Mouse (Mus musculus) left cerebral cortex, postnatal 14 days (tissue): ENCODE measurements at regions not wholly inside any gene's neighbourhood (a gene's known extent, or its start where the extent isn't known, plus 50 kb on each side); places are given as distances from the start of the nearest gene placed in this dataset.

Experiments used
- DNase-seq, 2 experiments: peaks; one replicate each; pipeline ENCODE4 v3.0.0; 2021 to 2022; ENCODE audit warnings: low spot score in 2 of 2, mixed read lengths in 1 of 2
- intact Hi-C: fragments of 180-260 bp; cut with DNase I; formaldehyde crosslinking; loops from one replicate; pipeline ENCODE4 v1.15.1; 2025
- microRNA-seq, 2 experiments: library from miRNA; unstranded; fragments of <30 nt; microRNA quantifications; one replicate each; pipeline ENCODE4 v1.2.0; 2022

DNA sequence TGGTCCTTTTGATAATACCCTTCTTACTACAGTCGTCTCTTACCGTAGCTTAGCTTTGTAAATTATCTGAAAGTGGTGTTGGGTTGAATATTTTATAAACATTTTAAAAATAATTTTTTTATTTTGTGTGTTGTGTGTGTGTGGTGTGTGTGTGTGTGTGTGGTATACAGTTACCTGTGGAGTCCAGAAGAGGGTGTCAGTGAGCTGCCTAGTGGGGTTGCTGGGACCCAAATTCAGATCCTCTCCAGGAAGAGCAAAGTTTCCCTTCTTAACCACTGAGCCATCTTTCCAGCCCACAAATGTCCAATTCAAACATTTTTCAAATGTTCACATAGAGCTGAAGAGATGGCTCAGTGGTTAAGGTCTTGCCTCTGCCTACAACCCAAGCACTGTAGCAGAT lies 78.4 kb upstream of the H2afz start:
- DNase-seq: no peak
- intact Hi-C loops: no loop called here

DNA sequence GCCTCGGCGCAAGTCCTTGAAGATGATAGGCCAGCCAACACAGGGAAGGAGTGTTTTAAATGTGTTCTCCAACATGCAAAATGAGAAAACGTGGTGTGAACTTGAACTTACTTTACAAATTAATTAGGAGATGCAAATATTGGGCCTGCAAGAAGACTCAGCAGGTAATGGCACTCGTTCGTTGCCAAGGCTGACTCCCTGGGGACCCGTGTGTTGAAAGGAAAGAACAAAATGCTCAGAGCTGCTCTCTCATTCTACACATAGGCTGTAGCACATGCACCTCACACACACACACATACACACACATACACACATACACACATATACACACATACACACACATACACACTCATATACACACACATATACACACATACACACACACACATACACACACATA lies 74.6 kb upstream of the H2afz start:
- intact Hi-C loops: no loop called here
- no peak for DNase-seq

DNA sequence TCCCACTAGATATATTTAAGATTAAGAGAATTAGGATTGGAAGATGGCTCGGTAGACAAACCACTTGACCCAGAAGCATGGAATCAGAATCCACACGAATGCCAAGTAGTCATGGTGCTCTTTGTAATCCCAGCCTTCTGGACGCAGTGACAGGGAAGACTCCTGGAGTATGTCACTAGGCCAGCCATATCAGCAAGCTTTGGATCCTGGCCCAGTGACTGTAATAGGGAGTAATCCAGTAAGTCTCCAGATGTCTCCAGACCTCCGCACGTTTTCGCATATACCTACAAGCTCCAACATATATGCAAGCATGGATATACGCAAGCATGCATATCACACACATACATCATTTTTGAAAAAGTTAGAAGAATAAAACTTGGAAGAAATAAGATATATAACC lies 73.9 kb upstream of the H2afz start:
- DNase-seq: no peak
- intact Hi-C loops: no loop called here

DNA sequence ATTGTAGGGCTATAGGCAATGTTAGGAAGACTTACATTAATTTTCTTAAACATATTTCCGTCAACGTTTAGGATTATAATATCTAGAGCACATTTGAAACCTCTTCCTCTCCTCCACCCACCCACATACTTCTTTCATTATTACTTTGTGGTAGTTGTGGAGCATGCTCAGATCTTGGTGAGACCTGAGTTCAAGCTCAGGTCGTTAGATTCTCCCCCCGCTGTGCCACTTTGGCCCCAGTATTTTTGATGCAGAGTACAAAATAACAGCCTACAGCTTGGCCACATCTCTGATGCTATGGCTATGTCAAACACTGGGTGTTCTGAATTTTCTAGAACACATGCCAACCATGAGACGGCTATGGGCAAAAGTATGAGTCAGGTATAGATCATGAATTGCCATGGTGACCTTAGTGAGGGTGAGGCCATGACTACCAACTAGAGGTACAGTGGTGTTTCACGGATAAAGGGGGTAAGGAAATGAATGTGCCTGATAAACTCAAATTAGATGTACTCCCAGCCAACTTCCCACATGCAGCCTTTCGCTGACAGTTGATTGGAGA lies 68.5 kb upstream of the H2afz start:
- intact Hi-C loops: no loop called here
- no peak for DNase-seq

DNA sequence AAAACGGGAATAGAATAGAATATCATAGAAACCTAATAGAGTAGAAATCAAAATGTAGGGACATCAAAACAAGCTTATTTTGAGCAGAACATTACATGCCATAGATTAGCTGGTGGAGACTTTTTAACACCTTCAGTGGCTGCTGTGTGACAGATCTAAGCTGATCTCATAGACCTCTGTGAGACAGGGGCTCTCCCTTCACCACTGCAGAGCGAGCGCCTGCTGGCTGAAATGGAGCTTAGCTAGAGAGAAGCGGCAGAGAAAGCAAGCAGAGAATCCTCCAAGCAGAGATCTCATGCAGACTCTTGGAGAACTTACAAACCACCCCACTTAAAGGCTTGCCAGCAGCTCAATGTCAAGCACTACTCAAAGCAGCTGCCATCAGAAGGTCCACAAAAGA lies 65.5 kb upstream of the H2afz start:
- intact Hi-C loops: no loop called here
- DNase-seq: no peak

DNA sequence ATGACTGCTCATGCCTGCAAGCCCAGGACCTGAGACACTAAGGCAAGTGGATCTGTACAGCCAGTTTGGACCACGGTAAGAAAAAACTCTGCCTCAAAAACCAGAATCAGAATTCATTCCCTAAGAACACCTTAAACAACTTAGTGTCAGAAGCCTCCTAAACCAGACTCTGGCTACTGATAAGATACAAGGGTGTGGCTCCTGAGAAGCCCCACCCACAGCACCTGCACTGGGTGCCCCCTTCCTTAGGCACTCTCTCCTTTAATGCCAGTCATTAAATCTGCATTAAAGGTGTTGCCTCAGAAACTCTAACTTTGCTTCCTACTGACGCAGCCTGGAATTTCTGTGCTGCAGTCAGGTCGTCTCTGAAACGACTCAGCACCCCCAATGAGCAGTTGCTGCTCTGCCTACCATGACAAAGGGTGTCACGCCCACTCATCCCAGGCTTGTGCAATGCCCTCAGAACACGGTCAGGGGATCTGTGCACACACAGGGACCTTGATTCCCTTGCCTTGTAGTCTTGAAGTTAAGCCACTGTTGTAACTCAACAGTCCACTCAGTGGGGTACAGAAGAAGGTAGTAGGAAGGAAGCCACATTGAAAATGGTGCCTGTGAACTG lies 62.8 kb upstream of the H2afz start:
- DNase-seq: no peak
- intact Hi-C loops: no loop called here

DNA sequence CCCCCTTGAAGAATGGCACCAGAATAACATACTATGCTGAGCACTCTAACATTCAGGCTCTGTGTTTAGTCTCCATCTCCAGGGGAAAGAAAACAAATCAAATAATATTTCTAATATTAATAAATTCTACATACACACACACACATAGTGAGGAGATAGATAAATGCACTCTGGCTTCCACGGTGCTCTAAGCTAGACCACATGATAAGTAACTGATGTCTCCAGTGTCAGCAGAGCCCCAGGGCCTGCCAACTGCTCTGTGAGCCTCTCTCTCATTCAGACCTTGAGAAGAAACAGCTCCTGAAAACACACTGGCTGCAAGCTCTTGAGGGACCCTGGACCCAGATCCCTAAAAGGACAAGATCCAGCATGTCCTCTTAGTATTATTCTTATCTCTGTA lies 56.9 kb upstream of the H2afz start:
- DNase-seq: no peak
- intact Hi-C loops: no loop called here

DNA sequence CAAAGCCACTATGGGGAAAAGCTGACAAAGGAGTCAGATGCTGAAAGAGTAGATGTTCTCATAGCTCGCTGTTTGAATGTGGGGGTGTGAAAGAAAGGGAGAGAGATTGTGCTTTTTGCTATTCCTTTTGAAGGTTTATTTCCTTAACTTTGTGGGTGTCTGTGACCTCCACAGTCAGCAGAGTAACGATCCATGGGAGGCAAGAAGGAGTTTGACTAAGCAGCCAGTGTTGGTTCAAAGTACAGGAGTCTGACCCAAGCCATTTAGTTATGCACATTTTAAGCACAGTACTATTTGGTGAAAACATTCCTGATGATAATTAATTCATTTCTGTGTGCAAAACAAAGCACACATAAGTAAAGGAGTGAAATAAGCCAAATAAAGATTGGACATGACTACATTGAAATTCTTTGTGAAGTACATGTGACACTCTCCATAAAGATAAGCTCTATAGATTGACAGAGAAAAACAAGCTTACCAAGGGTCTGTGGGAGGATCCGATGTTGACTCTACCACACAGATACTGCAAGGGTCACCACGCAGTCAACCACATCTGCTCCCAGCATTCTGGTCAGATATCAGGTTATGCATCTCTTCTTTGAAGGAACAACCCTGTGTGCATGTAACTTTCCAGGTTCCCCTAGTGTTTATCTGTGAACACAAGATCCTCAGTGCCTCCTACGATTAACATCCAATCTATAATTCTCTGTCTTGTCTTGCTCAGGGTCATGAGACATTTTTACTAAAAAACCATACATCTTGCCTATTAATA lies 56.2 kb upstream of the H2afz start:
- no peak for DNase-seq
- intact Hi-C loops: no loop called here

DNA sequence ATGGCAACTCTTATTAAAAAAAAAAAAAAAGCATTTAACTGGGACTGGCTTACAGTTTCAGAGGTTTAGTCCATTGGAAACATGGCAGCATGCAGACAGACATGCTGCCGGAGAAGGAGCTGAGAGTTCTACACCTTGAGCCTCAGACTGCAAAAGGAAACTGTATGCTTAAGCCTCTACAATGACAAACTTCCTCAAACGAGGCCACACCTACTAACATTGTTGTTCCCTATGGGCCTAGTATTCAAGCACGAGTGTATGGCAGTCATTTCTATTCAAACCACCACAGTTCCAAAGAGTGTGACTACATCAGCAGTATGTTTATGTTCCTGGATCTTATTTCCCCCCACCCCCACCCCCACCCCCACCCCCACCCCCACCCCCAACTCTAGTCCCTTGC lies 54.2 kb upstream of the H2afz start:
- intact Hi-C loops: no loop called here

More for the DNA sequence above, 54.2 kb upstream of the H2afz start:
- no peak for DNase-seq

Small RNA genes in the stretch of these regions (microRNA-seq; reads per million reads assigned to microRNA genes)
- gene Mir6380: 0 reads per million in 2 experiments
